Mouse (Mus musculus): ENCODE results near the gene Ero1lb.

The Ero1lb gene

DNA sequence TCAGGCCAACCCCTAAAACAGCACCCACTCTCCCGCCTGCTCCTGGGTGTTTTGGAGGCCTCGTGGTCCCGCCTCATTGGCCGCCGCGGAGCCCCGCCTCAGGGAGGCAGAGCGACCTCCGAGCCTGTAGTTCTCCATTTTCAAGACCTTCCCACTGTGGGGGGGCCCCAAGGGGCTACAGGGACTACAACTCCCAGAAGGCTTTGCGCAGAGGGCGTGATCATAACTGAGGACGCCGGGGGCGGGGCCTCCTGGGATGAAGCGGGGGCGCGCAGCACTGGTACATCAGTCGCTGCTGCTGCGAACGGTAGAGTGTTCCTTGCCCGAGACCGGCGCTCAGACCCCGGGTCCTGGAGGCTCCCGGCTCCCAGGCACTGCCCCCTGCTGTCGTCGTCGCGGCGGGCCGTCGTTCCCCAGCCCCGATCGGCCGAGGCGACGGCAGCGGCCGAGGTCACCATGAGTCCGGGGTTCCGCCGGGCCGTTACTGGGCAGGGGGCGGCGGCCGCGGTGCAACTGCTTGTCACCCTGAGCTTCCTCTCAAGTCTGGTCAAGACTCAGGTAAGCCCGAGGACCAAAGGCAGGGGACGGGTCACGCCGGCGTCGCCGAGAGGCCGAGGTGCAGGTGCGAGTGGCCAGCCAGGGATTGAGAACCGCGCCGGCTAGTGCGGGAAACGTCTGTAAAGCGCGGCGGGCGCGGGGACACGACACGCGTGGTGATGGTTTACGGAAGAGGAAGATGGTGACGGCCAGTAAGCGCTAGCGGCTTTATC is at the start of gene Ero1lb:
Gene Ero1lb (plus strand): TSS at position 254 of the 770 bp plus-strand sequence.
- peak; percentile 91 to 97 for DNase-seq (ENCODE audit: low spot score in 2 of 2)

DNA sequence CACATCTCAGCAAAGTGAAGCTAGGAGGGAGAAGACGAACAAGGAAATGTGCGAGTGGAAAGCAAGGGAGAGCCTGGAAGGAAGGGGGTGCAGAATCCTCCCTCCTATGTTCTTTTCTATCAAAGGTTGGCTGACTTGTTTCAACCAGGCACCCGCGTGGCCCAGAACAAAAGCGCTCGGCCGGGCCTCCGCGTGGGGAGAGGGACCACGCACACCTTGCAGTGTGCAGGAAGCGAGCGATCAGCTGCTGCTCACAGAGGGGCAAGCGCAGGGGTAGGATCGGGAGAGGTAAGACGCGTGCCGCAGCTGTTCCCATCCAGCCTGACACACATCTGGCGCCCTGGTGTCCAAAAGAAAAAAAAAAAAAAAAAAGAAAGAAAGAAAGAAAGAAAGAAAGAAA is 46.3 kb upstream of the Ero1lb start:
- no peak for DNase-seq (ENCODE audit: low spot score in 2 of 2)

DNA sequence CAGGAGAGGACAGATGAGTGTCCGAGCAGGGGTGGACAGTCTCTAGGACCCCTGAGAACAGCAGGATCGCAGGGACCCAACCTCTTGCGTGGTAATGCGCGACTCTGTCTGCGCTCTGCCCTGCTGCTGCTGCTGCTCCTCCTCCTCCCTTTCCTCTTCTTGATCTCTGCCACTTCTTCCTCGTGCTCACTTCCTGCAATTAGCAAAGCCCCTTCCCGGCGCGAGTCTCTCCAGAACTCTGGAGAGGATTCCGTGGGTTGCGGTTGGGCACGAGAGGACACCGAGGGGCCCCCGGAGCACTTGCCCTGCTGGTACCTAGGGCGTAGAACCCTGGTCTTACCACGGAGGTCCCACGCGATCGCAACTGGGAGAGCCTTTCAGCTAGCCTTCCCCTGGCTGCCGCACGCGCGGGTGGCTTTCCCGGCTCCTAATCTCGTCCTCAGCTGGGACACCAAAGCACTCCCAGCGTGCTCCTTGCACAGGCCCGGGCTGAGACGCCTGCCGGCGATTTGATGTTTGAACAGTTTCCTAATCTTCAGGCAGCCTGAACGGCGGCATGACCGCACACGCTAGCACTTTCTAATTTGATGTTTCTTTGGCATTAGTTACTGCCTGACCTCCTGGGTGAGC is 45.6 kb upstream of the Ero1lb start, which contains the start of gene Edaradd:
Gene Edaradd (minus strand): TSS at position 484 of the 630 bp plus-strand sequence.
- peak; percentile 18 to 47 for DNase-seq (ENCODE audit: low spot score in 2 of 2)

DNA sequence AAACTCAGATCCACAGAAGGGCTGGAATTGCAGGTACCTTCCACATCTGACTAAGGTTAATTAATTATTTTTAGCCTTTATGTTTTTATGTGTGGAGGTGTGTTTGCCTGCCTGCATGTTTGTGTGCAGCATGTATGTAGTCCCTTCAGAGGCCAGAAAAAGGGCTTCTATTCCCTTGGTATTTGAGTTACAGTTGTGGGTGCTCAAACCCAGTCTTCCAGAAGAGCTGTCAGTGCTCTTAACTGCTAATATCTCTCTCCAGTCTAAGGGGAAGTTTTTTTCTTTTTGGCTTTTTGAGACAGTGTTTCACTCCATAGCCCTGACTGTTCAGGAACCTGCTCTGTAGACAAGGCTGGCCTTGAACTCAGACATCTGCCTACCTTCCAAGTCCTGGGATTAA is 43.3 kb upstream of the Ero1lb start:
- no peak for DNase-seq (ENCODE audit: low spot score in 2 of 2)

DNA sequence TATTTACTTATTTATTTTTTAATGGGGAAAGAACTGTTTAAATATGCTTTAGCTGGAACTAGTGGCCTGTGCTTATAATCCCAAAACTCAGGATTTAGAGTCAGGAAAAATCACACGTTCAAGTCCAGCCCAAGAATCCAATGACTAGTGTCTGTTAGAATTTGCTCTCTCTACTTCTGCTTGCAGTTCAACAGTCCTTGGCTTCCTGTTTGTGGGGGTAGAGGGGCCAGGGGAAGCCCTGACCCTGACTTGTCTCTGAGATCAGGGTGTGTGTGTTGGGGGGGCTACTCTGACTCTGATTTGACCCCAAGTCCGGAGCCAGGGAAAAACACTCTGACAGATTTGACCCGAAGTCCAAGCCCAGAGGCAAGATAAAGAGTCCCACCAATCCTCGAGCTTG is 40.0 kb upstream of the Ero1lb start:
- no peak for DNase-seq (ENCODE audit: low spot score in 2 of 2)

DNA sequence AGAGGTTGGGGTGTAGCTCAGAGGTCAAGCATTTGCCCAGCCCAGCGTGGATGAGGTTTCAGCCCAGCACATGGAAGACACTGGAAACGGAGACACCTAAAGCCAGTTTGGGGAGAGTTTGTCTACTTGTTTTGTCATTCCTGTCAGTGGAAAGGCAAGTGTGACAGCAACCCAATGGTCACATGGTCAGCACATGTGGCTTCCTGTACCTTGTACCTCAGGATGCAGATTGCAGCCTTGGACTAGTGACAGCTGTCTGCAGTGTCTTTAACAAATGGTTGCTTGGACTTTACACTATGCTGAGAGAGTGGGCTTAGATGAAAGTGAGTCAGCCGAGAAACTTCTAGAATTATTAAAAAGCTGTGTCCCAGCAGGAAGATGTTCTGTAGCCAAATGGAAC is 31.0 kb upstream of the Ero1lb start:
- DNase-seq (ENCODE audit: low spot score in 2 of 2), result no peak

DNA sequence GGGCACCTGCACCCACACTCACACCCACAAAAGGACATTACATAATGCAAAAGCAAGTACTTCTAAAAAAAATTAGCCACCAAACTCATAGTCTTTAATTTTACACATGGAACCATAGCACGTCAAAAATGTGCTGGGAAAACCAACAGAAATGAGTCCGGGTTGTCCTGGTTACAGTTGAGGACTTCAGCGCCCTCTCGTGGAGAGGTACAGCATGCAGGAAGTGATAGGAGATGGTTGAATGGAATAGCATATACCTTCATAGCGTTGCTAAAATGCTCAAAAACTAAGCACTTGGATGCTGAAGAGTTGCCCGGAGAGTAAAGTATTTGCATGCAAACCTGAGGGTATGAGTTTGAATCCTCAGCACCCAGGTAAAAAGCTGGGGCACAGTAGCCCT is 27.7 kb upstream of the Ero1lb start:
- peak; percentile 33 to 64 for DNase-seq (ENCODE audit: low spot score in 2 of 2)

DNA sequence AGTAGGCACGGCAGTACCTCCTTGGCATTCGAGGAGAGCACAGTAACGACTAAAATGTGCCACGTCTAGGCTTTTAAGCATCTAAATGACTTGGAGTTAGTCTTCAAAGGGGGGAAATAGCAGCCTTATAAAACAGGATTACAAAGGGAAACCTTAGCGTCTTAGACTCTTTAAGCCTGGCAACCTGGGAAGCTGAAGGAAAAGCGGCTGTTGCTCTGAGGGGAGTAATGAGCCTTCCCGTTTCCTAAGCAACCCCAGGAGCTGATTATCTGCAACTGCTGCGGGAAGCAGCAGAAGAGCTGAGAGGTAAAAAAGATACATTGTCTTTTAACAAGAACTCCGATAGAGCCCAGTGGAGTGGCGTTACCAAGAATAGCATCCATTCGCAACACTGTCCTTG is 26.0 kb upstream of the Ero1lb start:
- DNase-seq (ENCODE audit: low spot score in 2 of 2), result no peak

DNA sequence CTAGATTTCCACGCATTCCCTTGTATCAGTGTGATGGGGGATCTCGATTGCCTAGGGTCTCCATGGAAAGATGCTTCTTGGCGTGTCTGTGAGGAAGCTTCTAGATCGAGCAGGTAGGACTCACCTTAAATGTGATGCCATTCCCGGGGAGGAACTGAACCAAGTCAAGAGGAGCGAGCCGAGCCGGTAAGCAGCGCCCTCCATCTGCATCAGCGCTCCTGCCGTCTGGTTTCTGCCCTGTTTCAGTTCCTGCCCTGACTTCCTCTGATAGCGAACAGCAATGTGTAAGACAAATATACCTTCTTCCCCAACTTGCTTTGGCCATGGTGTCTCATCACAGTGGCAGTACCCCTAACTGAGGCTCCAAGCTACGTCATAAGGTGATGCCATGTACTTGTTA is 25.6 kb upstream of the Ero1lb start:
- peak in 1 of 2 experiments; percentile 23 for DNase-seq (ENCODE audit: low spot score in 2 of 2)

DNA sequence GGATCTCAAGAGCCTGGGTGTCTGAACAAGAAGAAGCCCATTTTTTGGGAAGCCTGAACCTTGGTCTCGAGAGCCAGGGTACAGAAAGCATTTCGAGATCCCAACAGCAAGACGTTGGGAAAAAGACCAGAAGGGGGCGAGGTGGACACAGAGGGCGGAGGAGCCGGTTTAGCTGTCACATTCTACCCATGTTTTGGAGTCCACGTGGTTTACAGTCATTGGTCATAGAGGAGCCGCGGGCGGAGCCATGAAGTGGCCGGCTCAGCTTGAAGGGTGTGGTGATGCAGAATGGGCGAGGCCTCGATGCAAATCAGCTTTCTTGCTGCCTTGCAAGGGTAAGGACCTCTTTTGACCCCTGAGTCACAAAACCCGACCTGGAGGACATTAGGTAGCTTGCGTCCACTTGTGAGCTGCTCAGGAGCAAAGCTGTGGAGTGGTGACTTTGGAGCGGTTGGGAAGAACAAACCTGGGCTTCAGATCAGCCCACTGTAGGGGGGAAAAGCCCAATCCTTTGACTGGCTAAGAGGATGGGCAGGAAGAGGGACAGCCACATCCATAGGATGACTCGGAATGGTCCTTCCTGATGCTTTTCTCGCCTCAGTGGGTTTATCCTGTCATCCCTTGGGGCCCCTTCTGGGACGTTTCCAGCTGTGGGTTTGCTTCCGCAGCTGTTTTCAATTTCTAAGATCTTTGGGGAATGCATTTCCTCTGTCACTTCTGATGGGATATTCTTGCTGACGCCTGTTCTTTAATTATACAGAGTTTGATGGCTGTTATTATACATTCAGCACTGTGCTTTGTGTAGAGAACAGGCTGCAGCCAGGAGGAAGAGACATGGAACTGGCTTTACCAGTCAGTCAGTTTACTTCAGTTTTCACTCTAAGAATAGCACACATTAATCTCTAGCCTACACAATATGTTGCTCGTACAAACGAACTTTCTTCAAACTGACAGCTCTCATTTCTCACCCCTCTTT is 23.4 kb upstream of the Ero1lb start:
- peak; percentile 15 to 49 for DNase-seq (ENCODE audit: low spot score in 2 of 2)

DNA sequence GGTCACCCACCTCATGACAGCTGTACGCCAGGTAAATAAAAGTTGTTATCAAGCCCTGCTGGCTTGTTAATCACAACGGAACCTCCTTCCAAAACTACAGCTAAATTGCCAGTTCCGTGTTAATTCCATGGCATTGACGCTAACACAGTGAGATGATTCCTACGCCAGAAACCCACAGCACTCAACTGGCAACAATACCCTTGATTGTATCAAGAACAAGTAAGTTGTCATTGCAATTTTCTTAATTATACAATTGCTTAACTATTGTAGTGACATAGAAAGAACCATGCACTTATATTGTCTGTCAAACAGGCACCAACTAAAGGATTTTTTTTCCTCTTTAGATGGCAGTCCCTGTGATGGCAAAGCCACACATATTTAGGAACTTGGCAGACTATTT is 22.4 kb upstream of the Ero1lb start:
- no peak for DNase-seq (ENCODE audit: low spot score in 2 of 2)

DNA sequence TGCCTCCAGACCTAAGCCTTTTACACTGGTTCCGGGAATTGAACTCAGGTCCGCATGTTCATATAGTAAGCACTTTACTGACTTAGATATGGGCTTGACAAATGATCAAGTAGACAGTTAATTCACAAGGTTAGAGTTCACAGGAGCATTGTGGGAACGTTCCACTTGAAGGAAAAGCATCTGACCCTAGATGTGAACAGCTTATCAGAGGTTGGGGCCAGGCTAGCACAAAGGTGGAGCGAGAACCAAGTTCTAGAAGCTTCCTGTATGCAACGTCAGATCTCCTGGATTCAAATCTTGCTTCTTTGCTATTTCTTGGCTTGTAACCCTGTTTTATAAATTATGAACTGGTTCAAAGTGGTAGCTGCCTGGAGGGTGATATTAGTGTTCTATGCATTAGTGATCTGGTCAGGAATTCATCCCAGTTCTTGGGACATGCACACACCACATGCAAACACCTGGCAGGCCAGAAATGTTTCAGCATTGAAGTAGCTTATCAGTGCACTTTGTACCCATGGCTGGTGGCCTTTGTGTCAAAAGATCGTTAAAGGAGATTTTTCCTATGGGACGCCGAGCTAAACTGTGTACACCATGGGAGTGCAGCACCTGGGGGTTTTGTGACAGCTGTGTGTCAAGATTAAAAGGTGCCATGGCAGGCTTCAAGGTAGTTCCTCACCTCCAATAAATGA is 21.6 kb upstream of the Ero1lb start:
- no peak for DNase-seq (ENCODE audit: low spot score in 2 of 2)

DNA sequence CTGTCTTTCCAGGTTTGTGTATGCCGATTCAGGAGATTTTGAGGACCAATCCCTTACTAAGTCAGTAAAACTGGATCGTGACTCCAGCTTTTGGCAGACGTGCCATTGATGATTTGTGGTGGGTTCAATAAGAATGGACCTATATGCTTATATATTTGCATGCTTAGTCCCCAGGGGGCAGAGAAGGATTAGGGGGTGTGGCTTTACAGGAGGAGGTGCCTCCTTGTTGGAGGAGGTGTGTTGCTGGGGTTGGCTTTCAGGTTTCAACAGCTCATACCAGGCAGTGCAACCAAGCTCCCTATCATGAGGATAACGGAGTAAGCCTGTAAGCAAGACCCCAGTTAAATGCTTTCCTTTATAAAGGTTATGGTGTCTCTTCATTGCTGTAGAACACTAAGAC is 11.5 kb upstream of the Ero1lb start:
- no peak for DNase-seq (ENCODE audit: low spot score in 2 of 2)

DNA sequence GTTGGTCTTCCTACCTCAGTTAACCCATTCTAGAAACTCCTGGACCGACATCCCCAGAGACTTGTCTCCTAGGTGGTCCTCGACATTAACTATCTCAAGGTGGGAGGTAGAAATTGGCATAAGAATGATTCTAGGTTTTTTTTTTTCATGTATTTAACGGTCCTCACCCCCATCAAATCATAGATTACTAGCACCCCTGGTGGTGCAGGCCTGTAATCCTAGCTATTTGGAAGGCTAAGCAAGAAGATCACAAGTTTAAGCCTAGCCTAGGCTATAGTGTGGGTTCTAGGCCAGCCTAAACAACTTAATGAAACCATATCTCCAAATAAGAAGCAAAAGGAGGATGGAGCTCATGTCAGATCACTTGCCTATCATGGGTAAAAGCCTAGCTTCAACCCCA is 6.6 kb upstream of the Ero1lb start:
- DNase-seq (ENCODE audit: low spot score in 2 of 2), result no peak

DNA sequence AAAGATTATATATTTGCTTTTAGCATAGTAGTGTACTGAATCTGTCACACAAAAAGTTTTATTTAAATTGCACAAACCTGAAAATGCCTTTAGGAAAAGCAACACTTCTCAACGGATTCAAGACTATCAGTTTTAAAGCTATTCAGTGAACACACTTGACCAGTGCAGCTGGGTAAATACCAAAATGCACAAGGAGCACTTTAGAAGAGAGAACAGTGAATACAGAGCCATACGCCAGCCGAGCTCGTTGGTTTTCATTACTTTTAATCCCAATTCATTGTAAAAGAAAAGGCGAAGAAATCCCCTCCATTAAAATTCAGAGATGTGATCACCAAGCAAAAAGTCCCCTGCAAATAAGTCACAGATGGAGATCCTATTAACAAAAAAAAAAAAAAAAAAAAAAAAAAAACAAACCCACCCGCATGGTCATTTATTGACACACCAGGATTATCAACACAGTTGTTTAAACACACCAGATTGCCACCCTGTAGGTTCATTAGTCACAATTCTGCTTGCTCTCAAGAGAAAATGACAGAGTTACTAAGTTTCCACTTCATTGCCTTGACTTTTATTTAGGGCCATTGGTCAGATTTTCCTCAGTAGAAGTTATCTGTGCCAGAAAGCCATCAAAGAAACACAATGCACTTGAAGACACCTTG is 6.1 kb upstream of the Ero1lb start:
- DNase-seq (ENCODE audit: low spot score in 2 of 2), result no peak

DNA sequence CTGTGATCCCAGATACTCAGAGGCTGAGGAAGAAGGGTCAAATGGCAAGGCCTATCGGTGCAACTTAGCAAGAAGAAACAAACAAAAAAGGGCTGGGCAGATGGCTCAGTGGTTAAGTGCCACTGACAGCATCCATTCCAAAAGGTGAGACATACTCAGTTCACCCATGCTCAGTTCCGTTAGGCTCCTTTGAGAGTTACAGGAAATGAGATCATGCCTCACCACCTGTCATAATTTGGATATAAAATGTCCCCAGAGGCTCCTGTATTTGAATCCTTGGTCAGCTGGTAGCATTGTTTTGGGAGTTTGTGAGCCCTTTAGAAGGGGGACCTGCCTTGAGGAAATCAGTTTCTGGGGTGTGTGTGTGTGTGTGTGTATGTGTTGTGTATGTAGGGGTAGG is 3.9 kb upstream of the Ero1lb start:
- no peak for DNase-seq (ENCODE audit: low spot score in 2 of 2)

DNA sequence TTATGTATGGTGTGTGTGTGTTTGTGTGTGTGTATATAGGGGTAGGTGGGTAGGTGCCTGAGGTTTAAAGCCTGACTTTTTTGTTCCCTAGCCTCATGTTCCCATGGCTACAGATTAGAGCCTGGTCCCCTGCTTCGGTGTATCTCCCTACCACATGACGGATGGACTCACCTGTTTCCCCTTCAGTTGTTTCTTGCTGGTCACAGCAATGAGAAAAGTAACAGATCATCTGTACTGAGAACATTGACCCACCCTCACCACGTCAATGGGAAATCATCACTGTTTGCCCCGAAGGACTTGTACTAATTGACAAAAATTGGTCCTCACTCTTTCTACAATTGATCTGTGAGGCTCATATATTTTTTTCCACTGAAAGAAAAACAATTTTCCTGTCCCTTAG is 3.4 kb upstream of the Ero1lb start:
- DNase-seq (ENCODE audit: low spot score in 2 of 2), result no peak

DNA sequence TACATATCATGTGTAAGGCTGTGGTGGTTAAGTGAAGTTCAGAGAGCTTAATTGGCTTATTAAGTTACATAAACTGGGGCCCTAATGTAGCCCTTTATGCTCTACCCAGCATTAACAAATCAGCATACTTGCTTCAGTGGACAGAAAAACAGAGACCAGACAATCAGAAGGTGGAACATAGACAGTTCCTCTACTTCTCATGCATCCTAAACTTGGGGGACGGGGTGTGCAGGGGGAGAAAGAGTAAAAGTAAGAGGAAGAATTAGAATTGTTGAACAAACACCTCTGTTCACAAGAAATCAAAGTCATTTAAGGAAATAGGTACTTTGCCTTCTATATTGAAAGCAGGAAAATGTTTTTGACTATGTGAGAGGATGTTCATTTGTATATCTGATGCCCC is 2.3 kb downstream of the Ero1lb start:
- DNase-seq (ENCODE audit: low spot score in 2 of 2), result no peak

DNA sequence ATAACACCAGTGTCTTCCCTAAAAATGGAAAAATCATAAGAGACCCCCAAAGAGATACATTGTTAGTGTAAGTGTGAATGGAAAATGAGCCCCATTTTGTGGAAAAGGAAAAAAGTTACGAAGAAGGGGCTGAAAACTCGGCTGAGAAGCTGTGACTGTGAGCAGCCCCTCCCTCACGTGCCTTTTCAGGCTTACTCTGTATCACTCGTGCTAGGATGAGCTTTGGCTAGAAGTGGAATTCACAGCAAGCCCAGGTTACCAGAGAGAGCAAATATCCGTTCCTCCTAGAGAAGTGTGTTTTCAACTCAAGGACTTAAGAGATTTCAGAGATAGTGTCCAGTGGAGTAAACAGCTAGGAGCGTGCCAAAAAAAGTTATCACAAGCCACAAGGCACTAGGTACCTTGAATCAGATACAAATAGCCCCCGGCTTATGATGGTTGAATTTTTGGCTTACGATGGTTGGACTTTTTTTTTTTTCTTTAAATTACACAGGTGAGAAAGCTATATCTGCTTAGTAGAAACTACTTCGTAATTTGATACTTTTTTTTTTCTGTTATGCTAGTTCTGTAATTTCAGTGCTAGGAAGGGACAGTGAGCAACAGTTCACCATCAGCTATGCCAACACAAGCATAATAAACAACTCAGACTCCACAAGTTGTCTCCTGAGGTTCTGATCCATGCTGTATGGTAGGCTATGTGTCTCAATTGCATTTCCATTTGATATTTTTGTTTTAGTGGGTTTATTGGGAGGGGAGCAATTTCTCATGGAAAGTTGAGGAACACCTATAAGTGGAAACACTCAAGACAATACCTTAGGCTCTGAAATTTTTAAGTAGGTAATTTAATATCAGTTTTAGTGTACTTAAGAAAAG is 3.2 kb downstream of the Ero1lb start:
- DNase-seq (ENCODE audit: low spot score in 2 of 2), result no peak

DNA sequence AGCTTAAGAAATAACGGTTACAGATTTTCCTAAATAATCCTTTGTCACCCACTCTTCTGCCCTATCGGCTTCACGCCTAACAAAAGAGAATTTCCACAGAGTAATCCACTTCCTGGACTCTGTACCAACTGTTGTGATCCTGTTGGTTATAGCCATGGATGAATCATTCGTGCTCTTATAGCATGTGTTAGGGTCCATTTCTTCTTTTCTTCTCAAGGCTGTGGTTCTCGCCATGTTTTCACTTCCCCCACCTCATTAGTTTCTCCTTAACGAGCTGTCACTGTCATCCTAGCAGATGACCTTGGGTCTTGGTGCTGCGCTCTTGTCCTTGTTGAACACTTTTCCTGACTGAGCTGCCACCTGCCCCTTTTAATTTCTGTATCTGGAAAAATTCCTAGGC is 4.1 kb downstream of the Ero1lb start:
- DNase-seq (ENCODE audit: low spot score in 2 of 2), result no peak
